Mouse (Mus musculus) CH12.LX (cell line): ENCODE results near the gene Nlgn1. TPM values are rescaled to one million over a fixed set of nuclear protein-coding genes. Genes with fewer than 3 reads are reported as not detected.
"Not testable (repeated sequence)": the region's sequence is repeated elsewhere in the genome, so short reads cannot be mapped to it uniquely, and the experiment has no call there.

ENCODE experiments used
- DNase-seq: peaks from one replicate; pipeline ENCODE4 v3.0.0-alpha.2; 2013; ENCODE audit errors: extremely low read depth
- H3K27ac ChIP-seq: 2 replicates; pipeline ENCODE4 v1.5.1; 2012; ENCODE audit warnings: low read depth, mild to moderate bottlenecking, control low read depth, moderate library complexity; ENCODE audit not compliant: insufficient read depth
- H3K27me3 ChIP-seq: replicated peaks from 2 replicates; pipeline ENCODE3; 2012; ENCODE audit warnings: inconsistent platforms
- H3K36me3 ChIP-seq, 2 experiments: replicated peaks in 1 of 2; 2 replicates each; pipeline versions ENCODE3 to v1.6.1; 2012; ENCODE audit warnings: inconsistent platforms in 1 of 2, low read length in 1 of 2, mild to moderate bottlenecking in 1 of 2, mixed read lengths in 1 of 2, moderate library complexity in 1 of 2; ENCODE audit not compliant: control insufficient read depth in 1 of 2, insufficient read depth in 1 of 2
- H3K4me1 ChIP-seq, 2 experiments: 2 replicates each; pipeline ENCODE4 v1.6.1; 2012; ENCODE audit warnings: inconsistent platforms in 1 of 2, moderate library complexity in 1 of 2; ENCODE audit not compliant: insufficient read depth in 2 of 2, control insufficient read depth in 1 of 2
- H3K4me2 ChIP-seq: 2 replicates; pipeline ENCODE4 v1.6.1; 2012; ENCODE audit warnings: low read depth, mild to moderate bottlenecking, control low read depth; ENCODE audit not compliant: poor library complexity, insufficient read depth, severe bottlenecking
- H3K4me3 ChIP-seq, 3 experiments: fragments of 150-350 bp in 1 of 3; sonication (generic) in 1 of 3; replicated peaks in 1 of 3; 2 replicates each; pipeline versions ENCODE3 to v1.5.1; 2011 to 2012; ENCODE audit warnings: low read depth in 2 of 3, low read length in 2 of 3, mild to moderate bottlenecking in 2 of 3, moderate library complexity in 2 of 3, control low read depth in 1 of 3, improper control_type of control experiment in 1 of 3, inconsistent platforms in 1 of 3, mixed read lengths in 1 of 3; ENCODE audit not compliant: poor library complexity in 1 of 3
- H3K79me2 ChIP-seq: replicated peaks from 2 replicates; pipeline ENCODE4 v1.6.1; 2012; ENCODE audit warnings: mild to moderate bottlenecking, moderate library complexity; ENCODE audit not compliant: control insufficient read depth, poor library complexity, insufficient read depth, severe bottlenecking; ENCODE audit errors: extremely low read depth
- H3K9ac ChIP-seq: 2 replicates; pipeline ENCODE4 v1.6.1; 2012; ENCODE audit warnings: low read depth, mild to moderate bottlenecking, control low read depth, moderate library complexity; ENCODE audit not compliant: insufficient read depth
- H3K9me3 ChIP-seq: replicated peaks from 2 replicates; pipeline ENCODE3; 2012; ENCODE audit warnings: low read length, inconsistent platforms, mixed read lengths
- HCFC1 ChIP-seq: IDR thresholded peaks from 2 replicates; pipeline ENCODE4 v1.6.1; 2012; ENCODE audit warnings: low read depth, mild to moderate bottlenecking, inconsistent platforms, low read length, improper control_type of control experiment
- MEF2A ChIP-seq: IDR thresholded peaks from 2 replicates; pipeline ENCODE4 v1.6.1; 2014; ENCODE audit warnings: low read depth, mild to moderate bottlenecking, inconsistent platforms, low read length, improper control_type of control experiment, borderline replicate concordance
- NELFE ChIP-seq: IDR thresholded peaks from 2 replicates; pipeline ENCODE4 v1.6.1; 2011; ENCODE audit warnings: low read depth, low read length, improper control_type of control experiment
- POLR2A ChIP-seq: IDR thresholded peaks from 2 replicates; pipeline ENCODE4 v1.6.1; 2011; ENCODE audit warnings: low read depth, mild to moderate bottlenecking, improper control_type of control experiment, low read length
- RAD21 ChIP-seq: IDR thresholded peaks from 2 replicates; pipeline ENCODE4 v1.6.1; 2011; ENCODE audit warnings: low read depth, mild to moderate bottlenecking, low read length, improper control_type of control experiment, moderate library complexity
- UBTF ChIP-seq: IDR thresholded peaks from 2 replicates; pipeline ENCODE4 v1.6.1; 2012; ENCODE audit warnings: low read depth, mild to moderate bottlenecking, inconsistent platforms, low read length, improper control_type of control experiment, moderate library complexity
- USF2 ChIP-seq: conservative IDR thresholded peaks from 2 replicates; pipeline ENCODE4 v1.6.1; 2011; ENCODE audit warnings: low read depth, low read length, improper control_type of control experiment
- dilution Hi-C: fragments of 300-500 bp; cut with MboI; formaldehyde crosslinking; loops from 2 replicates; pipeline ENCODE4 v1.14.3; 2020; ENCODE audit warnings: low sequenced_read_pairs; ENCODE audit not compliant: extremely low pct_unique_long_range_greater_than_20kb, extremely low pct_ligation_motif_present
- in situ Hi-C: fragments of 300-500 bp; cut with MboI; formaldehyde crosslinking; loops from 3 replicates; pipeline ENCODE4 v1.14.3; 2019; ENCODE audit warnings: low sequenced_read_pairs, low pct_ligation_motif_present, low pct_unique_long_range_greater_than_20kb, mixed read lengths
- polyA plus RNA-seq: library from polyadenylated mRNA; unstranded; fragments of >175 nt; gene quantifications from 2 replicates; pipeline ENCODE4 v1.2.1, GENCODE M21; 2012; ENCODE audit warnings: low read depth; ENCODE audit not compliant: insufficient read length
- total RNA-seq, 2 experiments: library from RNA; depleted of rRNA; stranded (reverse); fragments of 300-350 nt in 1 of 2; fragments of >200 nt in 1 of 2; gene quantifications; 2 replicates each; pipeline ENCODE4 v1.2.3; 2012 to 2014

Gene Nlgn1
- total and polyA plus RNA-seq, 3 experiments: not detected

- H3K27ac ChIP-seq: no peak overlapping the region
- H3K4me2 ChIP-seq: no peak overlapping the region
- H3K4me1 ChIP-seq: no peaks in the 10 kb centered on the region
- H3K9ac ChIP-seq: no peak overlapping the region
- no peak for DNase-seq
- H3K4me3 ChIP-seq: no peak overlapping the region
- H3K36me3 ChIP-seq: no peaks in the 10 kb centered on the region
- no peaks in the 10 kb centered on the region for H3K27me3 ChIP-seq
- in situ Hi-C loops: no loop called here
- no peak for TF ChIP-seq NELFE
- TF ChIP-seq, all 38 proteins: peak for 0
- Histone ChIP-seq H3K9me3 (peaks cover 22% of the 10 kb centered on the region), H3K79me2 (no peaks in the 10 kb centered on the region)
- dilution Hi-C loops: no loop called here
Measured at GRCm38 (mm10) chr3:25575526-25575925, 756.7 kb downstream of the Nlgn1 start.

- Histone ChIP-seq H3K9me3 (peaks cover 25% of the 10 kb centered on the region), H3K9ac (no peak overlapping the region), H3K4me1 (no peaks in the 10 kb centered on the region), H3K36me3 (no peaks in the 10 kb centered on the region), H3K27ac (no peak overlapping the region), H3K27me3 (no peaks in the 10 kb centered on the region), H3K79me2 (no peaks in the 10 kb centered on the region), H3K4me3 (no peak overlapping the region), H3K4me2 (no peak overlapping the region)
- in situ Hi-C loops: no loop called here
- dilution Hi-C loops: no loop called here
- DNase-seq: no peak
- TF ChIP-seq MEF2A: no peak
- TF ChIP-seq UBTF: no peak
- no peak for TF ChIP-seq RAD21
- TF ChIP-seq HCFC1: no peak
- no peak for TF ChIP-seq POLR2A
- no peak for TF ChIP-seq USF2
Measured at GRCm38 (mm10) chr3:25574840-25575239, 757.4 kb downstream of the Nlgn1 start.

- H3K4me2 ChIP-seq, H3K27me3 ChIP-seq, in situ Hi-C loops, H3K4me1 ChIP-seq, H3K27ac ChIP-seq, DNase-seq, H3K4me3 ChIP-seq, dilution Hi-C loops, H3K79me2 ChIP-seq, H3K9ac ChIP-seq, H3K36me3 ChIP-seq: not testable (repeated sequence)
- H3K9me3 ChIP-seq: peaks cover 18% of the 10 kb centered on the region
Measured at GRCm38 (mm10) chr3:25558513-25558912, 773.7 kb downstream of the Nlgn1 start.

GRCm38 (mm10) chr3:25549097-25549496 lies 783.2 kb downstream of the Nlgn1 start:
- dilution Hi-C loops: not testable (repeated sequence)

GRCm38 (mm10) chr3:25524236-25524635 lies 808.0 kb downstream of the Nlgn1 start:
- DNase-seq, H3K4me3 ChIP-seq, dilution Hi-C loops, H3K9ac ChIP-seq, H3K9me3 ChIP-seq, H3K27me3 ChIP-seq, H3K27ac ChIP-seq, in situ Hi-C loops, H3K79me2 ChIP-seq, H3K4me2 ChIP-seq, H3K4me1 ChIP-seq, H3K36me3 ChIP-seq: not testable (repeated sequence)

More at GRCm38 (mm10) chr3:25549097-25549496, 783.2 kb downstream of the Nlgn1 start:
- H3K27ac ChIP-seq, H3K79me2 ChIP-seq, H3K4me2 ChIP-seq, H3K27me3 ChIP-seq, H3K36me3 ChIP-seq, H3K4me3 ChIP-seq, H3K9ac ChIP-seq, H3K4me1 ChIP-seq, in situ Hi-C loops, DNase-seq, H3K9me3 ChIP-seq: not testable (repeated sequence)
